Mouse (Mus musculus) thymus, postnatal 14 days (tissue): ENCODE measurements around the gene Washc1.
"Not testable (repeated sequence)": the region's sequence is repeated elsewhere in the genome, so short reads cannot be mapped to it uniquely, and the experiment has no call there.

Experiments
- DNase-seq: peaks from one replicate; pipeline ENCODE4 v3.0.0; 2021

Gene Washc1

GRCm38 (mm10) chr17:66118991-66119390, 7.6 kb downstream of the Washc1 start:
- DNase-seq = no peak

- DNase-seq = no peak
Observed at GRCm38 (mm10) chr17:66120701-66121100, 9.4 kb downstream of the Washc1 start.

DNA sequence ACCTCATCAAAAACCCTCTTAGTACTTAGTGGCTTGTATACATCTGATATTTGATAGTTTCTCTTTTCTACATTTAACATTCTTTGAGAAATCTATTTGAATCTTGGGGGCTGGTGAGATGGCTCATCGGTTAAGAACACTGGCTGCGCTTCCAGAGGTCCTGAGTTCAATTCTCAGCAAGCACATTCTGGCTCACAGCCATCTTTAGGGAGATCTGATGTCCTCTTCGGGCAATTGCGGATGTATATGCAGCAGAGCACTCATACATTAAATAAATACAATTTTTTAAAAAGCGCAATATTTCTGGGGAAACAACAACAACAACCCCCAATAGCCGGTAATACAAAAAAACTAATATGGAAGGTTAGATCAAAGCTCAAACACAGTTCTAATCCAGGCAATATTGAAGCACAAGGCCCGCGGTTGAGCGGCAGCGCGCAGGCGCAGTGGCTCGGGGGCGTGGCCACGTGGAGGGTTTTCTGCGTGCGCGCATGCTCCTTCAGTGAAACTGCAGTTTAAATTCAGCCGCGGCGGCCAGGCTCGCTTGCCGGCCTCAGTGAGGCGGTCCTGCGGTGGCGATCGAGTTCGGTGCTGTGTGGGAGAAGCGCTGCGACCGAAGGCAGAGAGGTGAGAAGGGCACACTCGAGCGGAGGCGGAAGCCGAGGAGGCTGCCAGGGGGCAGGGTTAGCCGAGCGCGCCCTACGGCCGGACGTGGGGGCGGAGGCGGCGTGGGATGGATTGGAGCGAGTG, 11.9 kb downstream of the Washc1 start, which contains the start of gene Ddx11:
Gene Ddx11 (plus strand): TSS at position 455 of the 750 bp plus-strand sequence.
- DNase-seq = peak; percentile 93

DNA sequence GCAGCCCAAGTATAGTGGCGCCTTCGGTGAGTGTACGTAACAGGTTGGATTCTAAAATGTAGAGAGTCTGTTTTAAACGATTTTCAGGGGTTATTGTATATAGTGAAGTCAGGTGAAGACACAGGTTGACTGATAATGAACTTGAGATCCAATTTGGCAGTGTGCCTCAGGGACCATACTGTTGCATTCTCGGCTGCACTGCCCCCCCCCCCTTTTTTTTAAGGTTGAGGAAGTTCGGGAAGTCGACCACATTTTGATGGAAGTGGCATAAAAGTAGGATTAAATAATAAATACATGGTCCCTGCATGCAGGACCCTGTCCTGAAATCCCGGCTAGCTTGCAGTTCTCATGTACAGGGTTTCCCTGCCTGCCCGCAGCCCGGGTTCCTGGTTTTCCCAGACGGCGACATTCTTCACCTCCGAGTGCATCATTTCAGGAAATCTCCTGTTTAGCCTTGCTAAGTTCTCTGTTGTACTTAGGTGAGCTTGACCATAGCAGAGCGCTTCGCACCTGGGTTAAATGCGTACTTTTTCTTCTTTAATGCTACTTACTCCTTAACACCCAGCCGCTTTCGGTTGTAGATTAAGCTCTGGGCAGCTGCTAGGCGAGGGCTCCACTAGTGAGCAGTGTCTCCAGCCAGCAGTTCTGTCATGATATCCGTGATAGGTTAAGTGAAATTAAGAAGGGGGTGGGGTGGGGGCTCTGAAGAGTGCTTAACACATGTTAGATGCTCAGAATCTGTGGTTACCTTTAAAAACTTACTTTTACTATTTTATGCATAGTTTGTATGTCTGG, 12.7 kb downstream of the Washc1 start:
- DNase-seq = peak; percentile 18

- DNase-seq = no peak
Observed at GRCm38 (mm10) chr17:66125211-66125610, 13.9 kb downstream of the Washc1 start.

DNA sequence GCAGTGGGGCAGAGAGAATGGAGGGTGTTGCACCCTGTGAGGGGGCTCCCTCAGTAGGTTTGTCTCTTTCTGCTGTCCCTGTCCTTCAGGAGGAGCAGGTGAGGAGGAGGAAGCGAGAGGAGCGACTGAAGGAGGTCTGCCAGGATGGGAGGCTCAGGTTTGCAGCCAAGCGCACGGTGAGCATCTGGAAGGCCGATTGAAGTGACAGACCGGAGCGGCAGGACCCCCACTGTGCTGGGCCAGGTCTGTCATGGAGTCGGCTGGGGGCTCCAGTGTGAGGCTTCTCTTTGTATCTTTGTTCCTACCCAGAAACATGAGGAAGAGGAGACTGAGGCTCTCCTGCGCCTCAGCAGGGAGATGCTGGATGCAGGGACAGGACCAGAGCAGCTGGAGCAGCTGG, 19.0 kb downstream of the Washc1 start:
- no peak for DNase-seq

- DNase-seq = peak; percentile 61
Observed at GRCm38 (mm10) chr17:66131212-66131611, 19.9 kb downstream of the Washc1 start.

GRCm38 (mm10) chr17:66152706-66153662, 41.6 kb downstream of the Washc1 start:
- DNase-seq = not testable (repeated sequence)

DNA sequence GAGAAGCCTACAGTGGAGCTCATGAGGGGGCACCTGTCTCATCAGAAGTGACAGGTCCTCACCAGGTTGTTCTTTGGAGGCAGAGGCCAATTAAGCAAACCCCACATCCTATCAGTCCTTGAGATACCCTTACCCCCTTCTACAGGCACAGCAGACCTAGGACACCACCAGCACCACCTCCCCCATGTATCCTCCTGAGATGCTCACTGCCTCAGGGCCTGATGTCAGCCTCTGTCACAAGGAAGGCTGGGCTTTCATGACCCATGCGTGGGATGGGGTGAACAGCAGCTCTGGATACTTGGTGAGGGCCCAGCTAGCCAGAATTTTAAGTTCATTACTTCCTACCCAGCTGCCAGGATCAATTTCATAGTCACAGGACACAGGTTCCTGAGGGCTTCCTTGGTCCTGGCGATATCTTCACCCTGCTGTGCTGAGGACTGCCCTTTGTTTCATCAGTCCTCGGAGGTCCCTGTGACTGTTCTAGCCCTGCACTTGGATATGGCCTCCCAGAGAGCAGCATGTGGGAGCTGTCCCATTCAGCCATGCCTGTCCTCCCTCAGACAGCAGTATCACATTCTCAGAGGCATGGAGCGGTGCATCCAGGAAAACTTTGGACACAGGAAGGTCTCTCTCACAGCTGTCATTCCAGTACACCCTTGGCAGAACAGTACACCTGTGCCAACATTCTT, 42.5 kb downstream of the Washc1 start:
- not testable (repeated sequence) for DNase-seq

GRCm38 (mm10) chr17:66154876-66155275, 43.5 kb downstream of the Washc1 start:
- DNase-seq = no peak

DNA sequence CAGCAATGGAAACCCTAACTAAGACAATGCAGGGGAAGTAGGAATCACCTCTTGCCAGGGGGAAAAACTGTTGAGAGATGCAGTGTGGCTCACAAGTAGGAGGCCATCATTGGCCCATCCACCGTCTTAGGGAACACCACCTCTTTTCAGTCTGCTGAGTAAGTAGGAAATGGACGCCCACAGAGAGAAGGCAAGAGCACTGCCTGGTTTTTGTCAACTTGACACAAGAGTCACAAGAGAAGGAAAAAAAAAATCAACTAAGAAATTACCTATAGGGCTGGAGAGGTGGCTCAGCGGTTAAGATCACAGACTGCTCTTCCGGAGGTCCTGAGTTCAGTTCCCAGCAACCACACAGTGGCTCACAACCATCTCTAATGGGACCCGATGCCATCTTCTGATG, 46.9 kb downstream of the Washc1 start:
- no peak for DNase-seq

DNA sequence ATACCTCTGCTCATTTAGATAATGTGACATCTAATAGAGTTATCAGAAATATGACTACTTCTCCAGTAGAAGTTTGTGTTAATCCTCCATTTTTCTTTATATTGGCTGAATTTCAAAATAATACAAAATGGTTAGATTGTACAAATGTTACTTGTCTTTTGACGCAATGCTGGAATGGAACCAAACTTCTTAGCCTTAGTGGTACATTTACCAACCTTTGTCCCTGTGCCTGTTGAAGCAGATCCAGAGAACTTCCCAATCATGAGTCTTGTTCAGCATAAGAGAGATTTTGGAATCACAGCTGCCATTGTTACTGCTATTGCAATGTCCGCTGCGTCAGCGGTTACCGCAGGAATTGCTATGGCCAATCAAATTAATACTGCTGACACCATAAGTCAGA, 55.8 kb downstream of the Washc1 start:
- DNase-seq = not testable (repeated sequence)
